In genomic region chr13:5860651-5861156, GRCm38 (mm10) we compare ENCODE assay signal across 7 mouse cellular contexts. TPM values are rescaled to one million over a fixed set of nuclear protein-coding genes. Genes with fewer than 3 reads are reported as not detected.
A peak's percentile ranks its signal among the peaks of the same experiment; 100 is the strongest.
DNase-seq lines count a peak whose midpoint lies in the region; ATAC-seq and TF ChIP-seq lines count a peak whose summit lies in the region.

No protein-coding gene starts in this region.

- peak overlapping the region; percentile 77 for H3K9ac ChIP-seq in kidney, embryonic 15.5 days

- H3K36me3 ChIP-seq in kidney, embryonic 15.5 days, result peaks cover 9% of the 10 kb centered on the region

- TF ChIP-seq POLR2A in brain, embryonic 14.5 days (IDR thresholded peaks at IDR 0.05; ENCODE audit: borderline replicate concordance, extremely low read depth, insufficient read depth, insufficient read length, poor library complexity, severe bottlenecking), result peak; percentile 99; the same call in 1 of the 2 replicates

- peaks cover 19% of the 10 kb centered on the region for H3K4me1 ChIP-seq in kidney, embryonic 15.5 days

- peak; percentile 57 to 59 for DNase-seq in right cerebral cortex, adult 2 months (ENCODE audit: low spot score in 2 of 2)
- DNase-seq in right cerebral cortex, postnatal 4 days, result no peak
- DNase-seq in brain, embryonic 14.5 days (ENCODE audit: low read depth), result peak; percentile 75
- peak; percentile 37 to 63 for DNase-seq in frontal cortex, postnatal 10 days (ENCODE audit: low spot score in 2 of 2)
- peak; percentile 38 to 47 for DNase-seq in spleen, postnatal 36 days (ENCODE audit: low spot score in 2 of 2)

- TF ChIP-seq CTCF in brain, embryonic 14.5 days (IDR thresholded peaks at IDR 0.05; ENCODE audit: borderline replicate concordance, extremely low read depth, insufficient read depth, insufficient read length), result peak; percentile 29; the same call in 1 of the 2 replicates

- no peaks in the 10 kb centered on the region for H3K27me3 ChIP-seq in kidney, embryonic 15.5 days

- ATAC-seq in kidney, embryonic 15.5 days (replicated peaks; ENCODE audit: low FRiP score), result peak; percentile 57
- peak; percentile 24 for ATAC-seq in megakaryocyte, adult 5-6 weeks (ENCODE audit: poor library complexity, severe bottlenecking)

- WGBS in kidney, embryonic 15.5 days, result 1% methylated on average over 27 of the region's 27 CpGs

- H3K4me2 ChIP-seq in kidney, embryonic 15.5 days, result peak overlapping the region; percentile 70

- no peaks in the 10 kb centered on the region for H3K9me3 ChIP-seq in kidney, embryonic 15.5 days (replicated peaks)

- H3K4me3 ChIP-seq in kidney, embryonic 15.5 days (replicated peaks), result peak overlapping the region; percentile 79

- peak overlapping the region; percentile 98 for H3K27ac ChIP-seq in kidney, embryonic 15.5 days

RNA-seq across cellular contexts. Expression of gene Klf6, which starts 0.6 kb away (rescaled TPM):
- 19.6 and 27.0 TPM in 2 replicates for polyA plus RNA-seq in brain, embryonic 14.5 days (2012; rRNA removed)
- polyA plus RNA-seq in kidney, embryonic 15.5 days (2015; fragmentation: Nextera tagmentation; extraction: Ambion mirVana), result 58.1 and 63.7 TPM in 2 replicates
- total RNA-seq in megakaryocyte, adult 5-6 weeks (2015), result 160 and 180 TPM in 2 replicates
- total RNA-seq in megakaryocyte, adult 5-6 weeks (2017), result 192 and 198 TPM in 2 replicates
